Mouse (Mus musculus) spleen, adult 2 months (tissue): Measurements from ENCODE around the gene Scgb3a1.

ENCODE experiments used
- CTCF ChIP-seq: fragments of 200-500 bp; IDR thresholded peaks from 2 replicates; pipeline ENCODE4 v1.5.1; 2011; ENCODE audit warnings: mild to moderate bottlenecking, inconsistent platforms; ENCODE audit not compliant: insufficient read depth, insufficient read length, insufficient replicate concordance; ENCODE audit errors: extremely low read depth
- POLR2A ChIP-seq: fragments of 200-500 bp; IDR thresholded peaks from 2 replicates; pipeline ENCODE4 v1.6.1; 2011; ENCODE audit warnings: low read depth, low read length, inconsistent platforms

DNA sequence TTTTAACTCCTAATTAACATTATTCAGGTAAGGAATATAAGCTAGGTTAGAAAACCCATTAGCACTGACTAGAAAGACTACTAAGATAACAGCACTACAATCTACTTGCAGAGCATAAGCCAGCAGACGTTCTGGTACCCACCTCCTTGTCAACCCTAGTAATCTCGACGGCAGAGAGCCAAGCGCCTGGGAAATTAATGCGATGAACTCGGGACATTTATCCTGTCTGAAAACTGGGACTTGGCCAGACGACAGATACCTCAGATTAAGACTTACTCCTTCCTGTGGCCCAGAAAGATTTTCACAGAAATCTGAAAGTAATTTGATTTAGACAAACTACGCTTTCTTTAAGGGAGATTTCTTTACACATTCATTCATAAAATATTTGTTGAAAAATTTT lies 41.4 kb downstream of the Scgb3a1 start:
- TF ChIP-seq CTCF, result no peak
- no peak for TF ChIP-seq POLR2A
